Mouse (Mus musculus) ES-Bruce4 (cell line): Measurements from ENCODE around the gene Olfr1106.

Source experiments
- CTCF ChIP-seq: IDR thresholded peaks from one replicate; pipeline ENCODE4 v1.8.1; 2011; ENCODE audit warnings: low read depth, low read length
- POLR2A ChIP-seq: IDR thresholded peaks from one replicate; pipeline ENCODE4 v1.8.1; 2011; ENCODE audit warnings: low read length; ENCODE audit not compliant: insufficient read depth

- TF ChIP-seq POLR2A (no peak), CTCF (no peak)
Observed at GRCm38 (mm10) chr2:87036431-87036830, 15.6 kb downstream of the Olfr1106 start, which contains the start of gene Olfr1105.
